Mouse (Mus musculus) C2C12 (cell line): ENCODE results near the gene Tek. TPM values are rescaled to one million over a fixed set of nuclear protein-coding genes. Genes with fewer than 3 reads are reported as not detected.
"Not testable (repeated sequence)": the region's sequence is repeated elsewhere in the genome, so short reads cannot be mapped to it uniquely, and the experiment has no call there.

ENCODE experiments used
- H3K27me3 ChIP-seq: one replicate; pipeline ENCODE4 v1.6.1; 2011; ENCODE audit not compliant: control insufficient read depth, insufficient read depth, insufficient read length
- H3K36me3 ChIP-seq: one replicate; pipeline ENCODE4 v1.6.1; 2011; ENCODE audit not compliant: control insufficient read depth, insufficient read depth
- H3K4me3 ChIP-seq: one replicate; pipeline ENCODE4 v1.5.1; 2011; ENCODE audit warnings: mild to moderate bottlenecking, control low read depth; ENCODE audit not compliant: poor library complexity, insufficient read depth, severe bottlenecking
- H3K79me2 ChIP-seq: one replicate; pipeline ENCODE4 v1.6.1; 2011; ENCODE audit not compliant: control insufficient read depth, insufficient read depth
- H3K79me3 ChIP-seq: one replicate; pipeline ENCODE4 v1.6.1; 2011; ENCODE audit warnings: low read depth, control low read depth
- H3ac ChIP-seq: one replicate; pipeline ENCODE3; 2011; ENCODE audit warnings: low read depth; ENCODE audit not compliant: control insufficient read depth, insufficient read length
- CEBPB ChIP-seq: IDR thresholded peaks from one replicate; pipeline ENCODE4 v1.6.1; 2011; ENCODE audit warnings: low read depth, mild to moderate bottlenecking, control low read depth, moderate library complexity
- CTCF ChIP-seq: IDR thresholded peaks from one replicate; pipeline ENCODE4 v1.5.1; 2011; ENCODE audit not compliant: control insufficient read depth, insufficient read depth, insufficient read length
- FOSL1 ChIP-seq: IDR thresholded peaks from one replicate; pipeline ENCODE4 v1.8.0; 2011; ENCODE audit warnings: mild to moderate bottlenecking, low read length; ENCODE audit not compliant: poor library complexity, insufficient read depth, severe bottlenecking
- MAX ChIP-seq: IDR thresholded peaks from one replicate; pipeline ENCODE4 v1.6.1; 2011; ENCODE audit warnings: mild to moderate bottlenecking, control low read depth
- MYOD1 ChIP-seq: IDR thresholded peaks from one replicate; pipeline ENCODE4 v1.6.1; 2011; ENCODE audit warnings: low read depth; ENCODE audit not compliant: control insufficient read depth, insufficient read length
- MYOG ChIP-seq: IDR thresholded peaks from one replicate; pipeline ENCODE4 v1.6.1; 2011; ENCODE audit not compliant: control insufficient read depth, insufficient read length; ENCODE audit errors: extremely low read depth
- USF1 ChIP-seq: IDR thresholded peaks from one replicate; pipeline ENCODE4 v1.6.1; 2011; ENCODE audit warnings: low read depth, mild to moderate bottlenecking, control low read depth, moderate library complexity
- long read RNA-seq, 2 experiments: library from polyadenylated mRNA; unstranded; transcript quantifications; one replicate each; pipeline ENCODE4 v2.0.0; 2019 to 2020
- polyA plus RNA-seq: library from polyadenylated mRNA; unstranded; fragments of >200 nt; fragmentation: generic; extraction: Trizol; gene quantifications from one replicate; pipeline ENCODE4 v1.2.1, GENCODE M21; 2012; ENCODE audit warnings: missing spikeins

Tek gene
- polyA plus RNA-seq = 0.01 TPM
- long read RNA-seq, experiment 1 = 0 reads
- long read RNA-seq, experiment 2 = 0 reads

GRCm38 (mm10) chr4:94738838-94739731 is at the start of gene Tek:
Gene Tek, plus strand, starts transcription at chr4:94739289.
- Histone ChIP-seq H3K79me2 (no peaks in the 10 kb centered on the region), H3K4me3 (no peak within 1 kb of the TSS), H3K27me3 (no peaks in the 10 kb centered on the region), H3K79me3 (no peaks in the 10 kb centered on the region), H3K36me3 (no peaks in the 10 kb centered on the region), H3ac (no peak within 1 kb of the TSS)
- TF ChIP-seq FOSL1 (no peak), MYOG (no peak), CTCF (no peak), MYOD1 (no peak), USF1 (no peak), CEBPB (no peak)

GRCm38 (mm10) chr4:94689804-94690203 is 49.3 kb upstream of the Tek start:
- not testable (repeated sequence) for H3K4me3 ChIP-seq, H3K79me2 ChIP-seq, H3K27me3 ChIP-seq, H3K79me3 ChIP-seq, H3ac ChIP-seq
- H3K36me3 ChIP-seq = peaks cover 41% of the 10 kb centered on the region

GRCm38 (mm10) chr4:94691078-94691477 is 48.0 kb upstream of the Tek start:
- Histone ChIP-seq H3ac (no peak overlapping the region), H3K79me2 (no peaks in the 10 kb centered on the region), H3K36me3 (peaks cover 33% of the 10 kb centered on the region), H3K27me3 (no peaks in the 10 kb centered on the region), H3K4me3 (no peak overlapping the region), H3K79me3 (no peaks in the 10 kb centered on the region)
- no peak for TF ChIP-seq MYOG
- TF ChIP-seq MYOD1 = no peak
- no peak for TF ChIP-seq USF1
- no peak for TF ChIP-seq CTCF
- no peak for TF ChIP-seq MAX

- Histone ChIP-seq H3K36me3 (peaks cover 22% of the 10 kb centered on the region), H3K4me3 (no peak overlapping the region), H3K79me3 (no peaks in the 10 kb centered on the region), H3K27me3 (no peaks in the 10 kb centered on the region), H3ac (no peak overlapping the region), H3K79me2 (no peaks in the 10 kb centered on the region)
- TF ChIP-seq MYOG (no peak), CTCF (no peak)
Observed at GRCm38 (mm10) chr4:94692175-94692574, 46.9 kb upstream of the Tek start.

GRCm38 (mm10) chr4:94696368-94696767 is 42.7 kb upstream of the Tek start:
- Histone ChIP-seq H3ac (no peak overlapping the region), H3K79me3 (no peaks in the 10 kb centered on the region), H3K36me3 (peaks cover 8% of the 10 kb centered on the region), H3K27me3 (no peaks in the 10 kb centered on the region), H3K4me3 (no peak overlapping the region), H3K79me2 (no peaks in the 10 kb centered on the region)
- TF ChIP-seq MYOG (no peak), USF1 (no peak), MAX (no peak), CTCF (no peak), MYOD1 (no peak), CEBPB (no peak), FOSL1 (no peak)

DNA sequence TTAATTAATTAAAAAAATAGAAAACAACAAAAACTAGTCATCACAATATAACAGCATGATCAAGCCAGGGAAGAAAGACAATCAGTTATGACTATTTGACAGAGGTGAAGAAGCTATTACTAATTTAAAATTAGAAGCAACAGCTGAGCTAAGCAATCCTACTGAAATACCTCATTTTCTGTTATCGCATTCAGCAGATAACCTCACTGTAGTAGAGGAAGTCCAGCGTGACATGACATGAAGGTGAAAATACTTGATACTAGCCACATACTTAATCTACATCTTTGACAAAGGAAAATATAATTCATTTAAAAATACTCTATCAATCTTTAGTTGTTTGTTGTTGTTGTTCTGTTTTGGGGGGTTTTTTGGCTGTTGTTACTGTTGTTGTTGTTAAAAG is 28.1 kb upstream of the Tek start:
- no peaks in the 10 kb centered on the region for H3K79me3 ChIP-seq
- H3ac ChIP-seq = no peak overlapping the region
- no peaks in the 10 kb centered on the region for H3K36me3 ChIP-seq
- TF ChIP-seq USF1 (no peak), FOSL1 (no peak), CEBPB (no peak), CTCF (no peak), MYOD1 (no peak), MYOG (no peak), MAX (no peak)
- no peaks in the 10 kb centered on the region for H3K27me3 ChIP-seq
- no peaks in the 10 kb centered on the region for H3K79me2 ChIP-seq
- no peak overlapping the region for H3K4me3 ChIP-seq
